Mouse (Mus musculus) cerebellum, adult 2 months (tissue): Measurements from ENCODE around the gene Mkln1.

Source experiments
- CTCF ChIP-seq: fragments of 200-500 bp; IDR thresholded peaks from 2 replicates; pipeline ENCODE4 v1.5.1; 2011; ENCODE audit warnings: low read depth, mild to moderate bottlenecking, control low read depth, low read length, moderate library complexity, borderline replicate concordance; ENCODE audit not compliant: insufficient read depth
- POLR2A ChIP-seq: fragments of 200-500 bp; IDR thresholded peaks from 2 replicates; pipeline ENCODE4 v1.6.1; 2011; ENCODE audit warnings: low read length, control low read depth, borderline replicate concordance; ENCODE audit not compliant: insufficient read depth

GRCm38 (mm10) chr6:31437264-31437663 is 38.7 kb downstream of the Mkln1 start:
- TF ChIP-seq POLR2A (no peak), CTCF (no peak)
